Mouse (Mus musculus) thymus, postnatal 0 days (tissue): ENCODE results near the gene Dnajc1. TPM values are rescaled to one million over a fixed set of nuclear protein-coding genes. Genes with fewer than 3 reads are reported as not detected.

Source experiments
- DNase-seq: peaks from one replicate; pipeline ENCODE4 v3.0.0-alpha.2; 2015; ENCODE audit warnings: low spot score
- polyA plus RNA-seq: library from polyadenylated mRNA; unstranded; fragments of >200 nt; fragmentation: Nextera tagmentation; extraction: Ambion mirVana; gene quantifications from 2 replicates; pipeline ENCODE4 v1.2.1, GENCODE M21; 2015

Gene Dnajc1
- polyA plus RNA-seq, 1 experiment from 2014 or later = 51.1 TPM

DNA sequence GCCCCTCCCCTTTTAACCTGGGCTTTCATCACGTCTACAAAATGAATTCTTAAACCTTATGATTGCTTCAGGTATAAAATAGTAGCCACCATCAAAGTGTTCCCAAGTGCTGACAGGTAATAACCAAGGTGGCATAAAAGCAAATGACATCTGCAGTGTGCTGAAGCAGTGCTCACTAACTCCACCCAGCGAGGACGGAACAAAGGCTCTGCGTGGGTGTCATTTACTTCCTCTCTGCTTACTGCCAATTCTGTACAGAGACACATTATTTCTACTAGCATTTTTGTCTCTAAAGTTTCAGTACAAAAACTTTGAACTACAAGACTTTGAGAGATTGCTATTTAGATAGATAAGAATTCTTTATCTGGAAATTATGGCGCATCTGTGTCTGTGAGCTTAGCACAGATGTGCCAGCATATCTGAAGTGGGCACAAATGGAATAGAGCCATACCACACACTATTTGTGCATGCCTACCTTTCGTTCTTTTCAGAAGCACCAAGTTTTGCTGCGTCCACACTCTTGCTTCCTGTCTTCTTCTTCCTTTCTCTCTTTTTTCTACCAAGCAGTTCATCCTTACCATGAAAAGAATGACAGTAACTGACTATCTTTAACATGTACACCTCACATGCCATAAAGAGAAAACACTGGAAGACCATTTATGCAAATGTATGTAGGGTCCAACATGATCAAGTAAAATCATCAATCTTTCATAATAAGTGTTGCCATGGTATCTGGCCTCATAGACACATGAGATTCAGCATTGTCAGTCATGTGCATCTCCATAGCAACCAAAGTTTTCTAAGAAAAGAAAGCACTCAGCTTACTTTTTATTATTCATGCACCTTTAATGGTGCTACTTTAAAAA lies 85.0 kb downstream of the Dnajc1 start:
- DNase-seq = peak; percentile 47

DNA sequence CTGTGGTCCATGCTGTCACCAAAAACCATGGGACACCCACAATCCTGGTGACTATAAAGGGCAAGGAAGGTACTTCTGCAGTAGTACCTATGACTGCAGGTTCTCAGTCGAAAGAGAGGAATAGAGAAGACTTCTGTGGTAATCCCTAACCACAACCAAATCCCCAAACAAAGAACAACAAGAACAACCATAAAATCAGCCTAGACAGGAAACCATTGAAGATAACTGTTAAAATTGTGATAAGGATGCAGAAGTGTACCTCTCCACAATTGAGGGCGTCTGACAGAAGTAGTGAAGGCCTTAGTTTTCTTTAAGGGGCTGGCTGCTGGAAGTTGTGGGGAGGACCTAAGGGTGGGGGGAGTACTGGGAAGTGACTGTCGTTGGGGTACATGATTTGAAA lies 91.7 kb downstream of the Dnajc1 start:
- DNase-seq = no peak

DNA sequence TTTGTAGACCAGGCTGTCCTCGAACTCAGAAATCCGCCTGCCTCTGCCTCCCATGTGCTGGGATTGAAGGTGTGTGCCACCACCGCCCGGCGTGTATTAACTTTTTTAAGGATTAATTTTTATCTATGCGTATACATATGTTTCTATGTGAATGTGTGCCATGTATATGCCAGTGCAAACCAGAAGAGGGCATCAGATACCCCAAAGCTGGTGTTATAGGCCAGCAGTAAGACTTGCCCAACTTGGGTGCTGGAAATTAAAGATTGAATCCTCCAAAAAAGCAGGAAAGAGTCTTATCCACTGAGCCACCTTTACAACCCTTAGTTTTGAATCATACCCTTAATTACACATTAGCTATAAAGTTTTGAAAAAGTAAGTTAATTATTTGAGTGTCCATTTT lies 107.5 kb downstream of the Dnajc1 start:
- no peak for DNase-seq

GRCm38 (mm10) chr2:18265736-18266135 lies 126.9 kb downstream of the Dnajc1 start:
- no peak for DNase-seq

- DNase-seq = peak; percentile 0
Observed at GRCm38 (mm10) chr2:18264579-18264978, 128.1 kb downstream of the Dnajc1 start.

DNA sequence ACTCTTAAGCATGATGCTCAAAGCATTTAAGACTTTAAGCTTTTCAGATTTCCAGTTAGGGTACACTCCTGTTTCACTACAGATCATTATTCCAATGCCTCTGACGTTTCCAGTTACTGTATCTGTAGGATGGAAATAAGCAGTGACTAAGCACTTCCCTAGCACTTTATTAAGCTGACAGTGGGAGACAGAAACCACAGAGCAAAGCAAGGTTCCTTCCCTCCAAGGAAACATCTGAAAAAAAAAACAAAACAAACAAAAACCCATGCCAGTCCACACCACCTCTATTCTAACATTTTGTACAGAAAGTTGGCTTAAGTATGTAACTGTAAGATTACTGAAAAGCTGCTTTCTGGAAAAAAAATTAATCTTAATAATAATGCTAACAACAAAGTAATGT lies 130.3 kb downstream of the Dnajc1 start:
- no peak for DNase-seq

GRCm38 (mm10) chr2:18249224-18249623 lies 143.4 kb downstream of the Dnajc1 start:
- DNase-seq = no peak

GRCm38 (mm10) chr2:18235524-18235923 lies 157.1 kb downstream of the Dnajc1 start:
- no peak for DNase-seq

DNA sequence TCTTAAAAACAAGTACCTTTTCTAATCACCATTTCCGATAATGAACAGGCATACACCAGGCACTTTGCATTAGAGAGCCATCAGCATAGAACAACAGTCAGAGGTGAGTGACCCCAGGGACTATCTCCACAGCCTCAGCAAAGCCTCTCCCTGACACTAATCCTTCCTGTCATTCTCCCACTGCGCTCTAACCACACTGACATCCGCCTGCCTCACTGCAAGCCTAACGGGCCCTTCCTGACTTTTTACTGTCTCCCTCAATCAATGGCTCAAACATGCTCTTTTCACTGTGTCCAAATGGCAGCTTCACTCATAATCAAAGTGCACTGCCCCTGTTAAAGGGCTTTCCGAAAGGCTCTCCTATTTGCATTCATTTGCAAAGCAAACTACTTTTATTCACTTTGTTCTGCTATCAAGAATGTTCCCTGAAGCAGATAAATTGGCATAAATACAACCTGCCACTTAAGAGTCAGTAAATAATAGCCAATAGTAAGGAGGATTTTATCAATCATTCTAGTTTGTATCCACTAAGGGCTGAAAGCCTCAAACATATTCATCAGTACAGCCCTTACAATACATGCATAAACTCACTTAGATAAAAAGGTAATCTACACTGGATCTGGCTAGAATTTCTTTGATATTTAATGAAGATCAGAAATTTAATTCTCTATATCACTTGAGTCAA lies 159.6 kb downstream of the Dnajc1 start:
- DNase-seq = no peak

DNA sequence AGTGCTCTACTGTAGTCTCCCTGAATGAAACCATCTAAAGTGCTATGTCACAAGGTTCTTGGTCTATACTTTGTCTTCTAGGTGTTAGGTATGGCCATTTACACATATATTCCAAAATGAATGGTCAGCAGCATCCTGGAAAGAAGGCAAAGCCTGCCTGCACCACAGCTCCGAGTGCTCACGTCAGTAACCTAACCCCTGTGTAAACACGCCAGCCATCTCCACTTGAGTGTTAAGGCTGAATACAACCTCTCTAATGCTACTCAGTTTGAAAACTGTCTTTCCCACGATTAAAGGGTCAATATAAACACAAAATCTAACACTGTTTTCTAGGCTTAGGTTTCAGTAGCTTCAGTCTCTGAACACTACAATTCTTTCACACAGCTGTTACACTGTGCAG lies 161.5 kb downstream of the Dnajc1 start:
- DNase-seq = no peak

DNA sequence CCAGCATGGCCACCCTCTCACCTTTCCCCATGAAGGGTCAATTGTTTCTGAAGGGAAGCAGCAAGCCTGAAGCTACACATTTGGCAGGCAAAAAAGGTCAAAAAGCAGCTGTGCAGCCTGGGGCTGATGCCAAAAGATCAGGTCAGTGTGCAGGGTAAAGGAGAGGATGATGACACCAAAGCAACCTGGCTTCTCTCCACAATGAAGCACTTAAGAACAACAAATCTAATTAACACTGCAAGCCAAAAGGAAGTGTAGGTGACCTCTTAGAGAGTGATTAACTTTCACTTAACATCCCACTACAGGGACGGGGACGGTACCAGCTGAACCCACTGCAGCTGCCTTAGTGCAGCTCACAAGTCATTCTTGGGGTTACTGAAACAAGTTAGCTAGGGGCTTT lies 163.4 kb downstream of the Dnajc1 start:
- no peak for DNase-seq

- DNase-seq = no peak
Observed at GRCm38 (mm10) chr2:18228486-18229062, 164.1 kb downstream of the Dnajc1 start.

- DNase-seq = no peak
Observed at GRCm38 (mm10) chr2:18219569-18219968, 173.1 kb downstream of the Dnajc1 start.

- no peak for DNase-seq
Observed at GRCm38 (mm10) chr2:18219136-18219535, 173.5 kb downstream of the Dnajc1 start.

- DNase-seq = no peak
Observed at GRCm38 (mm10) chr2:18218500-18218899, 174.1 kb downstream of the Dnajc1 start.

DNA sequence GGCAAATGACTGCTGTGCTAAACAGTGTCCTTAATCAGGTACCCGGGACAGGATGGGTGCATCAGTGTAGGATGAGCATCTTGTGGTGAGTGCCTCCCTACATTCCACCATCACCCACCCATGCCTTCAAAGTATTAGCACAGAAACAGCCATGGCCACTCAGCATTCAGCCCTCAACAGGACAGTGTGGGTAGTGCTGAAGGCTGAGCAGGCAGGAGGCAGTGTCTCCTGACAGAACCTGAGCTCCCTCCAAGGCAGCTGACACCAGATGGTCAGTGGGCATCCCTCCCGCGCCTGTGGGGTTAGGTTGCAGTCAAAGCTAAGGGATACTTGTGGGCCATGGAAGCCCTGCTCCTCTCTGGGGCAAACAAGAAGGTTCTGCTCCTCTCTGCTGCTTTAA lies 174.8 kb downstream of the Dnajc1 start:
- no peak for DNase-seq

DNA sequence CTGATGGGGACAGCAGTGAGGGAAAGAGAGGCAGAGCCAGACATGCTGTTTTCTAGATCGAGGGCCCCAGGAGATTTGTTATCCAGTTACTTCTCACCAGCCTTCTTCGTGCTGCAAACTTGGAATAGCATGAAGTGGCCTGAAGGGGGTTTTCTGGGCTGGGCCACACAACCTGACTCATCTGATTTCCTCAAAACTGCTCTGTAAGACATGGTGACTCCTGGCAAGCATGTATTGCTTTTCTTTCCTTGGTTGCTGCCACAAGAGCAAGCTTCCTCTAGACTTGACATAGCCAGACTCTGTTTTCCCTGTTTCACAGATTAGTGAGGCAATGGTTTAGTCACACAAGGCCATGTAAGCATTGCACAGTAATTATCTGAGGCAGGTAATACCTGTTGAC lies 178.6 kb downstream of the Dnajc1 start:
- DNase-seq = no peak

DNA sequence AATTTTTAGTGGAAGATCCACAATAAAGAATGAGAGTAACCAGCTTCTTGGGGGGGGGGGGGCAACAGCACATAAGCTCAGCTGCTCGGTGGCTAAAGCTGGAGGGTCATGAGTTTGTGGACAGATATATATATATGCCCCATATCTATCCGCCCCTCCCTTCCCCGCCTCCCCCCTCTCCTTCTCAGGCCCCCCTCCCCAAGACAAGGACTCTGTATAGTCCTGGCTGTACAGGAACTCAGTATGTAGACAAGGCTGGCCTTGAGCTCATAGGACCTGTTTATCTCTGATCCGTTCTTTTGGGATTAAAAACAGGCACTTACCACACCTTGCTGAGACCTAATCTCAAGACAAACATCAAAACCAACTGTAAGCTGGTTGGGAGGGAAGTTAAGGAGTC lies 182.7 kb downstream of the Dnajc1 start:
- no peak for DNase-seq

DNA sequence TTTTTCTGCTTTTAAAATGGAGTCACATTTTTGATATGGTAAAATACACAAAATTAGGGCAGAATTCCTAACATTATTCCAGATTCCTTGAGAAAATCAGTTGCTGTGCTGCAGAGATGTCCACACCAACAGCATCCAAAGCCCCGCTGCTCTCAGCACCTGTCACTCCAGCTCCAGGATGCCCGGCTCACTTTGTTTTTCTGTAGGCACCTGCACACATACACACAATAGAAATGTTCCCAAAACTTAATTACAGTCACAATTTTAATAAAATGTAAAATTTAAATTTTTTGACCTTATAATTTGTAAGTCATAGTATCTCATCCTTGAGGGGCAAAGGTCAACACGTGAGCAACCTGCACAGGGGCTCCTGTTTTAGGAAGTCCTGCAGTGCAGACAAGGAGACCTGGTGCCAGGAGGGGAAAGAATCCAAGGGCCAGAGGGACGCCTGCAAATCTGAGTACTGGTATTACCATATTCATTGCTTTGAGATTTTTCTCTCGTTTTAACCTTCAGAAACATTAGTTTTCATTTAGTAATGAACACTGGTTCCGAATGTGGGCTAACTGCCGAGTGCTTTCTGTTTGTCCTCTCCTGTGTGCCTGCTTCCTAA lies 183.3 kb downstream of the Dnajc1 start:
- no peak for DNase-seq

DNA sequence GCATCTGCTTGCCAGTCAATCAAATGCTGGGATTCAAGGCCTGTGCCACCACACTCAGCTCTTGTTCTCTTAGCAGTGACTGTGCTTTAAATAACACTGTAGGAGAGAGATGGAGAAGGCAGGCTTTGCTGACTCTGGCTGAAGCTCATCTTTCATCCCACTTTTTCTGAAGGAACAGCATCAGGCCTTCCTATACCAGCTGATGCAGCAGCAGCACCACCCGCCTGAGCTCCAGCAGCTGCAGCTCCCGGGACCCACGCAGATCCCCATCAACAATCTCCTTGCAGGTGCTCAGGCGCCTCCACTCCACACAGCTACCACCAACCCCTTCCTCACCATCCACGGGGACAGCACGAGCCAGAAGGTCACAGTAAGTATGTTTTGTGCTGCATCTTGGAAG lies 184.1 kb downstream of the Dnajc1 start:
- no peak for DNase-seq

- no peak for DNase-seq
Observed at GRCm38 (mm10) chr2:18206811-18207210, 185.8 kb downstream of the Dnajc1 start.

DNA sequence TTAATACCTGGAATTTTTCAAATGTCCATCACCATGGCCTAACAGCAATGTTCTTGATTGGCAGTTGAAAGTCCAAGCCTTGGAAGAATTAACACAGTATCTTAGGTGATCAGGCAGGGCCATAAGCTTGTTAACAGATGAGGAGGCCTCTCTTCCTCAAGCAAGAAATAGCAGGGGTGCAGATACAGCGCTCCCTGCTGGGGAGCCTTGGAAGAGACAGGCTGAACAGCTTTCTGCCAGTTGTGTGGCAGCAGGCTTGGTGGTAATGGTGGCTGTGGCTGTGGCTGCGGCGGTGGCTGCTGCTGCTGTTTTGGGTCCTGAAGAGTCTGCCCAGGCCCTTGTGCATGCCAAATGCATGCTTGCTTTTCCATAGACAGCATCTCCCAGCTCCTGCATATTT lies 187.5 kb downstream of the Dnajc1 start:
- DNase-seq = peak; percentile 72
